Mouse (Mus musculus) limb, embryonic 13.5 days (tissue): ENCODE measurements around the gene Gstm3. TPM values are rescaled to one million over a fixed set of nuclear protein-coding genes. Genes with fewer than 3 reads are reported as not detected.
A peak's percentile ranks its signal among the peaks of the same experiment; 100 is the strongest.
"Not testable (repeated sequence)": the region's sequence is repeated elsewhere in the genome, so short reads cannot be mapped to it uniquely, and the experiment has no call there.

Experiments used
- ATAC-seq: fragments of 200-750 bp; cut with Nextera tagmentation; 2 replicates; pipeline ENCODE4 v1.8.0; 2017; ENCODE audit warnings: low read depth, moderate number of reproducible peaks, moderate TSS enrichment; ENCODE audit not compliant: low FRiP score
- H3K27ac ChIP-seq: fragments of 300-500 bp; sonication (generic); 2 replicates; pipeline ENCODE4 v1.5.1; 2015; ENCODE audit warnings: inconsistent platforms, mild to moderate bottlenecking, moderate library complexity
- H3K27me3 ChIP-seq: fragments of 300-500 bp; sonication (generic); 2 replicates; pipeline ENCODE4 v1.6.1; 2015; ENCODE audit warnings: mild to moderate bottlenecking, inconsistent platforms
- H3K36me3 ChIP-seq: fragments of 300-500 bp; sonication (generic); 2 replicates; pipeline ENCODE4 v1.6.1; 2015; ENCODE audit warnings: inconsistent platforms, mild to moderate bottlenecking, moderate library complexity
- H3K4me1 ChIP-seq: fragments of 300-500 bp; sonication (generic); 2 replicates; pipeline ENCODE4 v1.6.1; 2015; ENCODE audit warnings: inconsistent platforms
- H3K4me2 ChIP-seq: fragments of 300-500 bp; sonication (generic); replicated peaks from 2 replicates; pipeline ENCODE4 v1.6.1; 2015; ENCODE audit warnings: inconsistent platforms, mild to moderate bottlenecking, moderate library complexity
- H3K4me3 ChIP-seq: fragments of 300-500 bp; sonication (generic); 2 replicates; pipeline ENCODE4 v1.5.1; 2015; ENCODE audit warnings: moderate library complexity, mild to moderate bottlenecking, inconsistent platforms
- H3K9ac ChIP-seq: fragments of 300-500 bp; sonication (generic); 2 replicates; pipeline ENCODE4 v1.6.1; 2015; ENCODE audit warnings: mild to moderate bottlenecking, inconsistent platforms
- H3K9me3 ChIP-seq: fragments of 300-500 bp; sonication (generic); 2 replicates; pipeline ENCODE4 v1.6.1; 2016; ENCODE audit warnings: inconsistent platforms
- WGBS: fragments of 180-500 bp; shearing (Covaris S2); methylation state at CpG from one replicate; pipeline ENCODE4 v1.1.7; 2015; 5-methylcytosine and 5-hydroxymethylcytosine counted together
- polyA plus RNA-seq: library from polyadenylated mRNA; unstranded; fragments of >200 nt; fragmentation: Nextera tagmentation; extraction: Ambion mirVana; gene quantifications from 2 replicates; pipeline ENCODE4 v1.2.1, GENCODE M21; 2015

Gene Gstm3
- polyA plus RNA-seq = not detected in 2 replicates

DNA sequence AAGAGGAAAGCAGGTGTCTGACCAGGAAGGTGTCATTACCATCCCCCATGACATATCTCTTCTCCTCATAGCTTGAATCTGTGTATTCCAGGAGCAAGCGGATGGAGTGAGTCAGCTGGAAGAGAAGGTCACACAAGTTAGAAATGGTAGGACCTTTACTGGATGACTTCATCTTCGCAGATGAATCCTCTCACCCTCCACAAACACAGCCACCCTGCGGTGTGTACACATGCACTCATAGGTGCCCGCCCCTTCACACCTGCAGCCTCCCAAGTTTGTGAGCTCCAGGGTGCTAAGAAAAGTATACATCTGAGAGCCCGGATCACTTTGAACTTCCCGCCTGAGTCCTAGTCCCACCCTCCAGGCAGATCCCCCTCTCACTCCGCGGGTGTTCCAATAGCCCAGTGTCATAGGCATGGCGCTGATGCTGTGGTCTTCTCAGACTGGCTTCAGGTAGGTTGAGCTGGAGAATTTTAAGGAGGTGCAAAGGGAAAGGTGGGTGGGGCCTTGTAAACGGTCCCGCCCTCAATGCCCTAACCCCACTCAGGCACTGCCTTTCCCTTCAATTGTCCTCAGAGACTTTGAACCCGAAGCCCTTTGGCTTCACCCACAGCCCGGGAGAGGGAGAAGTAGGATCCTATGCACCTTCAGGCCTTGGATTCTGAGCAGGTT lies at the start of gene Gstm3:
Gstm3 (minus strand) TSS at position 560 of the 672 bp plus-strand sequence.
- no peaks in the 10 kb centered on the region for H3K9me3 ChIP-seq
- H3K9ac ChIP-seq = no peak within 1 kb of the TSS
- H3K36me3 ChIP-seq = no peaks in the 10 kb centered on the region
- no peak within 1 kb of the TSS for H3K27ac ChIP-seq
- H3K27me3 ChIP-seq = no peaks in the 10 kb centered on the region
- ATAC-seq = no peak
- no peak within 1 kb of the TSS for H3K4me2 ChIP-seq
- H3K4me3 ChIP-seq = no peak within 1 kb of the TSS
- no peaks in the 10 kb centered on the region for H3K4me1 ChIP-seq
- 54% methylated on average over 13 of the region's 13 CpGs for WGBS

DNA sequence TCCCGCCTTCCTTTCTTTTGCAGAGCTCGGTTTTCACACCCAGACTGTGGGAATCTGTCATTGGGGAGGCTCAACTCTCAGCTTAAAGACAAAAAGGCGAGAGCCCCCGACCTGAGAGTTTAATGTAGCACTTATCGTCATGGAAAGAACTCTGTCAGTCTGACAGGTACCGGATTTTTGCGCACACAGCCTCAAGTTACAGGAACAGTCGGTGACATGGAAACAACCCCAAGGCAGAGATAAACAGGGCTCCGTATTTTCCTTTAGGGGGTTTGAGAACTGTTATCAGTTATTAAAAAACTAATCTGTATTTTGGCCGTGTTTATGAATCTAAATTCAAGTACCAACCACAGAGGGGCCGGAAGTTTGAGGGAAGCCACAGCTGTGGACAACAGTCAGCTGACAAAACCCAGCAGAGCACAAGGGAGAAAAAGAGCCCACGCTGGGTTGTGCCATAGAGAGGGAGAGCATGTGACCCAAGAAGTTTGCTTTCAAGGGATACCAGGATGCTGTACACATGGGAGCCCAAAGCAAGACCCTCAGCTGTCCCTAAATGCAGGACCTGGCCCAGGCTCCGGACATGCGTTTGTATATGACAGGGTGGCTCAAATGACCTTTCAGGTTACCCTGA lies 49.2 kb upstream of the Gstm3 start:
- WGBS = 24% methylated on average over 14 of the region's 14 CpGs
- Histone ChIP-seq H3K27ac (peak overlapping the region; percentile 70; the same call in 1 of the 2 replicates), H3K4me1 (peaks cover 14% of the 10 kb centered on the region), H3K27me3 (no peaks in the 10 kb centered on the region), H3K9me3 (no peaks in the 10 kb centered on the region), H3K4me3 (peak overlapping the region; percentile 48), H3K9ac (peak overlapping the region; percentile 50), H3K36me3 (no peaks in the 10 kb centered on the region), H3K4me2 (peak overlapping the region; percentile 82)
- ATAC-seq = no peak

DNA sequence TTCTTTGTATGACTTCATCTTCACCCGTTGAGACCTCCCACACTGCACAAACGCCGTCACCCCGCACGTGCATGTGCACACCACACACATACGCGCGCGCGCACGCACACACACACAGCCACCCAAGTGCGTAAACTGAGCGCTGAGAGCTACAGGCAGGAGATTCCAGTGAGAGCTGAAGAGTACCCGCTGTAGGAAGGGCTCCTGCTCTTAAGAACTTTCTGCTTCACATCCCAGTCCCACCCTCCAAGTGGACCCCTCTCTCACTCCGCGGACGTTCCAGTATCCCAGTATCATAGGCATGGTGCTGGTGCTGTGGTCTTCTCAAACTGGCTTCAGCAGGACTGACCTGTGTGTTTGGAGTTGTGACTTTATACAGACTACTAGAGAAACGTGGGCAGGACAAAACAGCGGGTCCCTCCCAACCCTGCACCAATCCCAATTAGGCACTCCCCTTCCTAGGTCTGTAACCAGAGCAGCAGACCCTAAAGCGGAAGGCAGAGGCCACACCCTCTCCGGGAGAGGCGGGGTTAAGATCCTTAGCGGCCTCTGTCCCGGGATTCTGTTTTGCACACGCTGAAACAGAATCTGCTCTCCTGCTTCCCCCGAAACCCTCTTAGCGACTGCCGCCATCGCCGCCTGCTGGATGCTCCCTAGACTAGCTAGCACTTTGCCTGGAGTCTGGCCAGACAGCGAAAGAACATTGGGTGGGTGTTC lies 48.5 kb upstream of the Gstm3 start, which contains the start of gene Gstm1:
Gstm1 (minus strand) TSS at position 501 of the 717 bp plus-strand sequence.
- H3K9ac ChIP-seq = peak within 1 kb of the TSS; percentile 63
- no peaks in the 10 kb centered on the region for H3K36me3 ChIP-seq
- under 1% methylated on average over 31 of the region's 31 CpGs for WGBS

DNA sequence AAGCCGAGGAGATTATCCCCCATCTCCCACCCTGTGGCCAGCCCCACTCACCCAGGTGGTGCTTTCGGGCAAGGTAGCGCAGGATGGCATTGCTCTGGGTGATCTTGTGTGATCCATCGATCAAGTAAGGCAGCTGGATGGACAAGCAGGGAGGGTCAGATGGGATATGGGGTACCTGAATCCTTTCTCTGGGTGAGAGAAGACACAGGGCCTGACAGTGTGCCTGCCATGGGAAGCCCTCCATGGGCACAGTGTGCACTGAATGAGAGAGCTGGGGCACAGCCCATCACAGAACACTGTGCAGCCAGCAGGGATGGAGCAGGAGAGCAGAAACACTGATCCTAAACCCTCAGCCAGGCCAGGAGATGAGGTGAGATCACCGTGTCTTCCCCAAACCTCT lies 47.4 kb upstream of the Gstm3 start:
- not testable (repeated sequence) for ATAC-seq, H3K9me3 ChIP-seq, H3K27ac ChIP-seq, H3K27me3 ChIP-seq, H3K36me3 ChIP-seq, H3K9ac ChIP-seq
- H3K4me3 ChIP-seq = peak overlapping the region; percentile 48; the same call in 1 of the 2 replicates
- H3K4me1 ChIP-seq = peaks cover 14% of the 10 kb centered on the region
- peak overlapping the region; percentile 82 for H3K4me2 ChIP-seq
- WGBS = 90% methylated on average over 5 of the region's 5 CpGs

More for the DNA sequence above, 48.5 kb upstream of the Gstm3 start, which contains the start of gene Gstm1:
- Histone ChIP-seq H3K4me1 (peaks cover 14% of the 10 kb centered on the region), H3K4me3 (peak within 1 kb of the TSS; percentile 48), H3K27ac (peak within 1 kb of the TSS; percentile 87), H3K9me3 (no peaks in the 10 kb centered on the region), H3K27me3 (no peaks in the 10 kb centered on the region), H3K4me2 (peak within 1 kb of the TSS; percentile 82)
- peak; percentile 99 for ATAC-seq

DNA sequence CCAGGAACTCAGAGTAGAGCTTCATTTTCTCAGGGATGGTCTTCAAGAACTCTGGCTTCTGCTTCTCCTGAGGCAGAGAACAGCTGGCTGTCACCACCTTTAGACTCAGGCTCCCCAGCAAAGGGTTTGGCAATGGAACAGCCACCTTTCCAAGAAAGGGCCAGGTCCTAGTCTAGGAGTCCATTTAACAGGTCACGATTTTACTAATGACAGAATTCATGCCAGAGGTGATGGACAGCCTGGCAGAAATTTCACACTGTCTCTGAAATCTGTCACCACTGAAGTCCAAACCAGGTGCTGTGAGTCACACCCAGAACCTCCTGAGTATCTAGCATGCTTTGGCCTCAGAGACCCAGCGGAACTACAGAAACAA lies 45.9 kb upstream of the Gstm3 start:
- H3K4me1 ChIP-seq = peaks cover 14% of the 10 kb centered on the region
- no peak overlapping the region for H3K9ac ChIP-seq
- no peak overlapping the region for H3K4me2 ChIP-seq
- no peak overlapping the region for H3K4me3 ChIP-seq
- H3K36me3 ChIP-seq = no peaks in the 10 kb centered on the region
- no peaks in the 10 kb centered on the region for H3K9me3 ChIP-seq
- H3K27ac ChIP-seq = no peak overlapping the region
- ATAC-seq = no peak
- no peaks in the 10 kb centered on the region for H3K27me3 ChIP-seq
- WGBS = 85% methylated on average over 2 of the region's 2 CpGs

DNA sequence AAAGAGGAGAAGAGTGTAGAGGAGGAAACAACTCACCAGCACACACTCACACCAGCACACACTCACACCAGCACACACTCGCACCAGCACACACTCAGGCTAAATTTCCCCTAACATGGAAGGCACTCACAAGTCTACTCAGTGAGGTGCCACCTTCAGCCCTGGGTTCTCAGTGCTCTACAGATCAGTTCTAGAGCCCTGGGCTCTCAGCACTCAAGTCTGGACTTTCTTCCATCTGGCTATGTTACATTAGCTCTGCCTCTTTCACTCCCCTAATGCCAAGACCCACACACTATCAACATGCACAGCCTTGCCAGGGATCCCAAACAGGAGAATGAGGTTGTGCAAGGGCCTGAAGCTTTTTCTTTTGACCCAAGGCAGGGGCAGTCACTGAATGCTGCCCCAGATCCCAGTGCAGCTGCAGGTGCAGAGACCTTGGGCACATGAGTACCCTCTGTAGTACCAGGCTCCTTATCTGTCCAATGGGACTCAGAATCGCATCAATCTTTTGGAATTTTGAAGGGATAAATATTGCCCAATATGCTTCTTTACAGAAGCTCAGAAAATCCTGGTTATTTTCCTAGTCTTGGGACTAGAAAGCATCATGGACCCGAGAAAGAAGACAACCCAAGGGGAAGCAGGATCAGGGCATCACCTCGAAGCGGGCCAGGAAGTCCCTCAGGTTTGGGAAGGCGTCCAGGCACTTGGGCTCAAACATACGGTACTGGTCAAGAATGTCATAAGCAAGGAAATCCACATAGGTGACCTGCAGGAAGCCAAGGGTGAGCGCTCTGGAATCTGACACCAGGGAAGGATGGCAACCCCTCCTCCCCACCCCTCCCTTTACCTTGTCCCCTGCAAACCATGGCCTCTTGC lies 45.3 kb upstream of the Gstm3 start:
- WGBS = 81% methylated on average over 7 of the region's 8 CpGs
- Histone ChIP-seq H3K36me3 (no peaks in the 10 kb centered on the region), H3K4me3 (no peak overlapping the region), H3K9me3 (no peaks in the 10 kb centered on the region), H3K4me2 (no peak overlapping the region), H3K27me3 (no peaks in the 10 kb centered on the region), H3K4me1 (peaks cover 14% of the 10 kb centered on the region), H3K27ac (no peak overlapping the region), H3K9ac (no peak overlapping the region)
- no peak for ATAC-seq

DNA sequence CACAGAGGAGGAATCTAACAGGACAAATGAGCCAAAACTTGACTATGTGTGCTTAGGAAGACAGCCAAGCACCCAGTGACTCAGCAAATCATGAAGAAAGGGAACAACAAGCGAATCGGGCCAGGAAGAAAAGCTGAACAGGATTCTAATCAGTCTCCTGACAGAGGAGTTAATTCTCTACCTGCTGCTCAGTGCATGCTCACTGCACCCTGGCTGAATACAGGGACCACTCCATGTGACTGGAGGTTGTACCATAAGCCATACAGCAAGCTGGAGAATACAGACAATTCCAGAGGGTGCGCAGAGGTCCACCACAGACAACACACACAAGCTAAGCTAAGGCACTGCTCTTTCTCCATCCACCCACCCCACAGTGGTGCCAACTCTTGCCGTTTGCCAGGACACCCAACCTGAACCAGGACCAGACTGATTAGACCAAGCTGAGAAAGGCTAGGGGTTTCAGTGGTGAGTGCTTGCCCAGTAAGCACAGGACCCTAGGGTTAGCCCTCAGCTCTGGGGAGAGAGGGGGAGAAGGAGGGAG lies 44.3 kb upstream of the Gstm3 start:
- H3K4me1 ChIP-seq = peaks cover 11% of the 10 kb centered on the region
- no peak for ATAC-seq
- no peak overlapping the region for H3K4me3 ChIP-seq
- no peak overlapping the region for H3K9ac ChIP-seq
- no peaks in the 10 kb centered on the region for H3K9me3 ChIP-seq
- no peaks in the 10 kb centered on the region for H3K36me3 ChIP-seq
- no peaks in the 10 kb centered on the region for H3K27me3 ChIP-seq
- H3K27ac ChIP-seq = no peak overlapping the region
- no peak overlapping the region for H3K4me2 ChIP-seq
- WGBS = 85% methylated on average over 4 of the region's 4 CpGs

DNA sequence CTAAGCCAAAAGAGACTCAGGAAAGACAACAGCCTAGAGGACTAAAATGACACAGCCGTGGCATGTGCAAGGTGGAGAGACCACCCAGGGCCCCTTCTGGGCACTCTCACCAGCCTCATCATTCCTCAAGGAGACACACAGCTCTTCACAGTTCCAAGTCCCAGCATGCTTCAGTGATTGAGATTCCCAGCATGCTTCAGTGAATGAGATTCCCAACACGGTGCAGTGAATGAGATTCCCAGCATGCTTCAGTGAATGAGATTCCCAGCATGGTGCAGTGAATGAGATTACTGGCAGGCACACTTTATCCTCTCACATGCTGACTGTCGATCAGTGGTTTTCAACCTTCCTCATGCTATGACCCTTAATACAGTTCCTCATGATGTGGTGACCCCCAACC lies 42.5 kb upstream of the Gstm3 start:
- H3K4me3 ChIP-seq = no peak overlapping the region
- ATAC-seq = no peak
- H3K4me1 ChIP-seq = peaks cover under 1% of the 10 kb centered on the region; the same call in 1 of the 2 replicates
- no peak overlapping the region for H3K27ac ChIP-seq
- WGBS = 77% methylated on average over 3 of the region's 3 CpGs
- H3K9ac ChIP-seq = no peak overlapping the region
- no peaks in the 10 kb centered on the region for H3K36me3 ChIP-seq
- no peaks in the 10 kb centered on the region for H3K27me3 ChIP-seq
- H3K9me3 ChIP-seq = no peaks in the 10 kb centered on the region
- no peak overlapping the region for H3K4me2 ChIP-seq

DNA sequence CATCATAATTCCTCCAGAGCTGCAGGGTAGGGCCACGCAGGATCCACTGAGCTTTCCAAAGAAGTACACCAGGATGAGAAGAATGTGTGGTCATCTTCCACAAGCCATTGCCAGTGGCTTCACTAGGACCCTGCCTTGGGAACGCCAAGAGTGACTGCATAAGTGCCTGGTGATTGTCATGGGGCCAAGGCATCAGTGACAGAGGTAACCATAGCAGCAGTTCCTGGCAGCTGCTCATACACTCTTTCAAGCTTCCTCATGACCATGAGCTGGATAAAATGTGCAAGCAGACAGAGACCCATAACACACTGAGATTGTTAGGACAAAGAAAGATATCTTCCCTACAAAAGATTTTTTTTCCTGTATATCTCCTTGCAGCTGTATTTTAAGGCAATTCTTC lies 41.2 kb upstream of the Gstm3 start:
- WGBS = 63% methylated on average over 2 of the region's 2 CpGs
- no peaks in the 10 kb centered on the region for H3K4me1 ChIP-seq
- no peaks in the 10 kb centered on the region for H3K9me3 ChIP-seq
- H3K9ac ChIP-seq = no peak overlapping the region
- H3K36me3 ChIP-seq = no peaks in the 10 kb centered on the region
- no peak overlapping the region for H3K4me3 ChIP-seq
- no peak overlapping the region for H3K27ac ChIP-seq
- no peaks in the 10 kb centered on the region for H3K27me3 ChIP-seq
- H3K4me2 ChIP-seq = no peak overlapping the region
- ATAC-seq = no peak

DNA sequence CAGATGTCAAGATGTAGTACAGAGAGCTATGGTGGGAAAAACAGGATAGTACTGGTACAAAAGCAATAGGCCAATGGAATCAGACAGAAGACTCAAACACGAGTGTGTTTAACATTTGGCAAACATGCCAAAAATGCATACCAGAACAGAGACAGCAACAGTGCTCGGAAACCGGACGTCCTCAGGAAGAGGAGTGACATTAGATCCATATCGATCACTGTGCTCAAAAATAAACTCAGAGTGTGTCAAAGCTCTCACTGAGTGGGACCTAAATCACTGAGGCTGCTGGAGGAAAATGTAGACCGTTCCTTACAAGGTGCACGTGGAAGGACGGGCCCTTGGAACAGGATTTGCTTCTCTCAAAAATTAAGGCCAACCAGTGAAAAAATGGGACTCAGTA lies 32.9 kb upstream of the Gstm3 start:
- WGBS = 83% methylated on average over 8 of the region's 8 CpGs
- no peaks in the 10 kb centered on the region for H3K9me3 ChIP-seq
- H3K9ac ChIP-seq = no peak overlapping the region
- no peak for ATAC-seq
- no peak overlapping the region for H3K27ac ChIP-seq
- no peaks in the 10 kb centered on the region for H3K27me3 ChIP-seq
- no peaks in the 10 kb centered on the region for H3K36me3 ChIP-seq
- H3K4me2 ChIP-seq = no peak overlapping the region
- H3K4me1 ChIP-seq = peaks cover 2% of the 10 kb centered on the region; the same call in 1 of the 2 replicates
- H3K4me3 ChIP-seq = no peak overlapping the region

DNA sequence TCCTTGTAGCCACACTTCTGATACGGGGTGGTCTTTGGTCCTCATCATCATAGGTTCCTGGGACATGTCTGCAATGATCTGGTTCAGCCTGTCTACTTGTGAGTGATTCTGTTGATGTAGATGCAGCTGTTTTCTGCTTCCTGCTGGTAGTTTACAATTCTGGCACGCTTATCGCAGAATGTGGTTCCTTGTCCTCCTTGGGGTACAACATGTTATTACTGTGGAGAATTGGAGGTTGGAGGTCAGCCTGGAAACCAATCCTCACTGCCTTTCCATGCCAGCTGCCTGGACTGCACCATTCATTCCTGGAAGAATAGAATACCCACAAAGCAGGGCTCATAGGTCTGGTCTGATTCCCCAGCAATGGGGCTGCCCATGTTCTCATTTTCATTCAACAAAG lies 30.4 kb upstream of the Gstm3 start:
- 84% methylated on average over 3 of the region's 3 CpGs for WGBS
- Histone ChIP-seq H3K9me3 (0 out of 2 replicates have a peak, but pooled peaks cover under 1% of the 10 kb centered on the region), H3K27me3 (no peaks in the 10 kb centered on the region), H3K4me2 (no peak overlapping the region), H3K36me3 (no peaks in the 10 kb centered on the region), H3K4me3 (no peak overlapping the region), H3K9ac (no peak overlapping the region), H3K4me1 (peaks cover 3% of the 10 kb centered on the region; the same call in 1 of the 2 replicates), H3K27ac (no peak overlapping the region)
- ATAC-seq = no peak
